Mouse (Mus musculus): Measurements from ENCODE around the gene Camk1g. TPM values are rescaled to one million over a fixed set of nuclear protein-coding genes. Genes with fewer than 3 reads are reported as not detected.
A peak's percentile ranks its signal among the peaks of the same experiment; 100 is the strongest.

Camk1g gene
- polyA plus RNA-seq, 1 experiment from 2014 or later = 11.5 TPM

- Histone ChIP-seq H3K27ac (peak overlapping the region; percentile 91), H3K9ac (no peak overlapping the region), H3K36me3 (no peaks in the 10 kb centered on the region), H3K9me3 (replicated peaks) (no peaks in the 10 kb centered on the region), H3K4me2 (no peak overlapping the region), H3K4me3 (no peak overlapping the region), H3K4me1 (replicated peaks) (peaks cover 43% of the 10 kb centered on the region), H3K27me3 (no peaks in the 10 kb centered on the region)
- WGBS = 15% methylated on average over 6 of the region's 6 CpGs
- ATAC-seq (replicated peaks; ENCODE audit: insufficient number of reproducible peaks, insufficient read depth, low FRiP score, low read depth) = peak; percentile 86
Observed at GRCm38 (mm10) chr1:193317159-193317559, 52.9 kb downstream of the Camk1g start.

- H3K9ac ChIP-seq = no peak overlapping the region
- no peaks in the 10 kb centered on the region for H3K9me3 ChIP-seq (replicated peaks)
- no peak; the same call in 1 of the 2 replicates for ATAC-seq (replicated peaks; ENCODE audit: insufficient number of reproducible peaks, insufficient read depth, low FRiP score, low read depth)
- H3K27ac ChIP-seq = peak overlapping the region; percentile 95
- no peak overlapping the region for H3K4me3 ChIP-seq
- 37% methylated on average over 9 of the region's 9 CpGs for WGBS
- H3K36me3 ChIP-seq = no peaks in the 10 kb centered on the region
- no peak overlapping the region for H3K4me2 ChIP-seq
- peaks cover 49% of the 10 kb centered on the region for H3K4me1 ChIP-seq (replicated peaks)
- no peaks in the 10 kb centered on the region for H3K27me3 ChIP-seq
Observed at GRCm38 (mm10) chr1:193316358-193316750, 53.7 kb downstream of the Camk1g start.

GRCm38 (mm10) chr1:193315705-193316357 is 54.3 kb downstream of the Camk1g start:
- Histone ChIP-seq H3K4me3 (no peak overlapping the region), H3K4me1 (replicated peaks) (peaks cover 52% of the 10 kb centered on the region), H3K9ac (no peak overlapping the region), H3K4me2 (no peak overlapping the region), H3K27ac (peak overlapping the region; percentile 95), H3K9me3 (replicated peaks) (no peaks in the 10 kb centered on the region), H3K27me3 (no peaks in the 10 kb centered on the region), H3K36me3 (no peaks in the 10 kb centered on the region)
- WGBS = 29% methylated on average over 5 of the region's 5 CpGs
- peak; percentile 86 for ATAC-seq (replicated peaks; ENCODE audit: insufficient number of reproducible peaks, insufficient read depth, low FRiP score, low read depth)

GRCm38 (mm10) chr1:193311596-193311995 is 58.5 kb downstream of the Camk1g start:
- WGBS = 58% methylated on average over 1 of the region's 1 CpGs

GRCm38 (mm10) chr1:193310519-193311085 is 59.5 kb downstream of the Camk1g start:
- Histone ChIP-seq H3K36me3 (no peaks in the 10 kb centered on the region), H3K4me1 (replicated peaks) (peaks cover 25% of the 10 kb centered on the region), H3K27ac (no peak overlapping the region), H3K4me3 (no peak overlapping the region), H3K27me3 (no peaks in the 10 kb centered on the region), H3K9me3 (replicated peaks) (no peaks in the 10 kb centered on the region), H3K9ac (no peak overlapping the region), H3K4me2 (no peak overlapping the region)
- ATAC-seq (replicated peaks; ENCODE audit: insufficient number of reproducible peaks, insufficient read depth, low FRiP score, low read depth) = no peak
- WGBS = 85% methylated on average over 3 of the region's 3 CpGs

More at GRCm38 (mm10) chr1:193311596-193311995, 58.5 kb downstream of the Camk1g start:
- Histone ChIP-seq H3K4me3 (no peak overlapping the region), H3K4me2 (no peak overlapping the region), H3K9me3 (replicated peaks) (no peaks in the 10 kb centered on the region), H3K27ac (no peak overlapping the region), H3K27me3 (no peaks in the 10 kb centered on the region), H3K4me1 (replicated peaks) (peaks cover 35% of the 10 kb centered on the region), H3K36me3 (no peaks in the 10 kb centered on the region), H3K9ac (no peak overlapping the region)
- no peak for ATAC-seq (replicated peaks; ENCODE audit: insufficient number of reproducible peaks, insufficient read depth, low FRiP score, low read depth)

GRCm38 (mm10) chr1:193309785-193310518 is 60.1 kb downstream of the Camk1g start:
- Histone ChIP-seq H3K9ac (no peak overlapping the region), H3K27me3 (no peaks in the 10 kb centered on the region), H3K9me3 (replicated peaks) (no peaks in the 10 kb centered on the region), H3K4me1 (replicated peaks) (peaks cover 19% of the 10 kb centered on the region), H3K36me3 (no peaks in the 10 kb centered on the region), H3K27ac (no peak overlapping the region), H3K4me3 (no peak overlapping the region), H3K4me2 (no peak overlapping the region)
- 47% methylated on average over 1 of the region's 1 CpGs for WGBS
- ATAC-seq (replicated peaks; ENCODE audit: insufficient number of reproducible peaks, insufficient read depth, low FRiP score, low read depth) = no peak

- Histone ChIP-seq H3K27me3 (no peaks in the 10 kb centered on the region), H3K9ac (no peak overlapping the region), H3K4me1 (replicated peaks) (peaks cover 12% of the 10 kb centered on the region), H3K9me3 (replicated peaks) (no peaks in the 10 kb centered on the region), H3K4me3 (no peak overlapping the region), H3K27ac (no peak overlapping the region), H3K36me3 (no peaks in the 10 kb centered on the region), H3K4me2 (no peak overlapping the region)
- WGBS = 88% methylated on average over 2 of the region's 2 CpGs
- ATAC-seq (replicated peaks; ENCODE audit: insufficient number of reproducible peaks, insufficient read depth, low FRiP score, low read depth) = no peak
Observed at GRCm38 (mm10) chr1:193306832-193307231, 63.3 kb downstream of the Camk1g start.

GRCm38 (mm10) chr1:193305386-193305785 is 64.7 kb downstream of the Camk1g start:
- H3K4me1 ChIP-seq (replicated peaks) = peaks cover 8% of the 10 kb centered on the region
- H3K9me3 ChIP-seq (replicated peaks) = no peaks in the 10 kb centered on the region
- no peak overlapping the region for H3K4me2 ChIP-seq
- H3K9ac ChIP-seq = no peak overlapping the region
- H3K27ac ChIP-seq = no peak overlapping the region
- H3K4me3 ChIP-seq = no peak overlapping the region
- H3K27me3 ChIP-seq = 0 out of 2 replicates have a peak, but pooled peaks cover 5% of the 10 kb centered on the region
- no peaks in the 10 kb centered on the region for H3K36me3 ChIP-seq
- no peak for ATAC-seq (replicated peaks; ENCODE audit: insufficient number of reproducible peaks, insufficient read depth, low FRiP score, low read depth)
- WGBS = 53% methylated on average over 7 of the region's 7 CpGs

- no peak for ATAC-seq (replicated peaks; ENCODE audit: insufficient number of reproducible peaks, insufficient read depth, low FRiP score, low read depth)
- no peak overlapping the region for H3K4me2 ChIP-seq
- H3K27ac ChIP-seq = no peak overlapping the region
- no peak overlapping the region for H3K4me3 ChIP-seq
- no peaks in the 10 kb centered on the region for H3K36me3 ChIP-seq
- WGBS = 53% methylated on average over 2 of the region's 2 CpGs
- H3K4me1 ChIP-seq (replicated peaks) = peaks cover 8% of the 10 kb centered on the region
- 0 out of 2 replicates have a peak, but pooled peaks cover 5% of the 10 kb centered on the region for H3K27me3 ChIP-seq
- H3K9me3 ChIP-seq (replicated peaks) = no peaks in the 10 kb centered on the region
- H3K9ac ChIP-seq = no peak overlapping the region
Observed at GRCm38 (mm10) chr1:193303096-193303495, 67.0 kb downstream of the Camk1g start.

- 63% methylated on average over 8 of the region's 8 CpGs for WGBS
- Histone ChIP-seq H3K9ac (no peak overlapping the region), H3K9me3 (replicated peaks) (no peaks in the 10 kb centered on the region), H3K4me3 (no peak overlapping the region), H3K27ac (0 out of 2 replicates have a peak overlapping the region, but pooled peaks have one; percentile 12), H3K4me1 (replicated peaks) (peaks cover 8% of the 10 kb centered on the region), H3K27me3 (0 out of 2 replicates have a peak, but pooled peaks cover 5% of the 10 kb centered on the region), H3K36me3 (no peaks in the 10 kb centered on the region), H3K4me2 (no peak overlapping the region; the same call in 1 of the 2 replicates)
- 0 out of 2 replicates have a peak, but pooled peaks have one; percentile 2 for ATAC-seq (replicated peaks; ENCODE audit: insufficient number of reproducible peaks, insufficient read depth, low FRiP score, low read depth)
Observed at GRCm38 (mm10) chr1:193302093-193302405, 68.0 kb downstream of the Camk1g start.

GRCm38 (mm10) chr1:193301216-193302092 is 68.6 kb downstream of the Camk1g start:
- 0 out of 2 replicates have a peak, but pooled peaks have one; percentile 30 for ATAC-seq (replicated peaks; ENCODE audit: insufficient number of reproducible peaks, insufficient read depth, low FRiP score, low read depth)
- Histone ChIP-seq H3K27ac (0 out of 2 replicates have a peak overlapping the region, but pooled peaks have one; percentile 15), H3K4me1 (replicated peaks) (peaks cover 8% of the 10 kb centered on the region), H3K36me3 (no peaks in the 10 kb centered on the region), H3K9me3 (replicated peaks) (no peaks in the 10 kb centered on the region), H3K4me2 (no peak overlapping the region), H3K27me3 (0 out of 2 replicates have a peak, but pooled peaks cover 5% of the 10 kb centered on the region), H3K9ac (no peak overlapping the region), H3K4me3 (no peak overlapping the region)
- 46% methylated on average over 6 of the region's 6 CpGs for WGBS

Measured in heart, embryonic 15.5 days (tissue).